Mouse (Mus musculus): ENCODE measurements around the gene Etv4. TPM values are rescaled to one million over a fixed set of nuclear protein-coding genes. Genes with fewer than 3 reads are reported as not detected.

Gene Etv4
- total RNA-seq, 1 experiment = 84.0 TPM

- Histone ChIP-seq H3K9ac (ENCODE audit: insufficient read depth, low read depth, low read length, poor library complexity, severe bottlenecking) (no peak overlapping the region; the same call in 1 of the 2 replicates), H3K4me3 (ENCODE audit: insufficient read depth in 1 of 2, low read depth in 1 of 2, low read length in 2 of 2, poor library complexity in 1 of 2, severe bottlenecking in 1 of 2) (no peak overlapping the region; a peak in 1 of 4 replicates), H3K36me3 (ENCODE audit: control insufficient read depth, insufficient read depth, low read length, poor library complexity, severe bottlenecking) (no peaks in the 10 kb centered on the region), H3K27ac (ENCODE audit: insufficient read depth, low read depth, low read length, poor library complexity, severe bottlenecking) (no peak overlapping the region), H3K4me1 (ENCODE audit: control insufficient read depth in 2 of 2, insufficient read depth in 2 of 2, low read length in 2 of 2, poor library complexity in 1 of 2) (no peaks in the 10 kb centered on the region), H3K9me3 (ENCODE audit: control insufficient read depth, insufficient read depth, low read depth, low read length) (no peaks in the 10 kb centered on the region)
- TF ChIP-seq ZNF384 (IDR thresholded peaks at IDR 0.05; ENCODE audit: low read depth, low read length) (no peak), HCFC1 (IDR thresholded peaks at IDR 0.05; ENCODE audit: borderline replicate concordance, insufficient read depth, low read length) (no peak), MAFK (IDR thresholded peaks at IDR 0.05; ENCODE audit: insufficient read depth, low read depth, low read length) (no peak), ZC3H11A (IDR thresholded peaks at IDR 0.05; ENCODE audit: borderline replicate concordance, low read depth, low read length) (no peak), CHD2 (IDR thresholded peaks at IDR 0.05; ENCODE audit: low read depth, low read length) (no peak)
- in situ Hi-C loops (cut with MboI; ENCODE audit: low sequenced_read_pairs in 2 of 2, unreplicated experiment in 2 of 2) = no loop called here
- no peak for DNase-seq (ENCODE audit: low read depth, low spot score)
Measured at GRCm38 (mm10) chr11:101807266-101807665, 22.1 kb upstream of the Etv4 start.

GRCm38 (mm10) chr11:101806741-101807140 is 21.6 kb upstream of the Etv4 start:
- H3K4me3 ChIP-seq (ENCODE audit: insufficient read depth in 1 of 2, low read depth in 1 of 2, low read length in 2 of 2, poor library complexity in 1 of 2, severe bottlenecking in 1 of 2) = no peak overlapping the region; a peak in 1 of 4 replicates
- H3K9ac ChIP-seq (ENCODE audit: insufficient read depth, low read depth, low read length, poor library complexity, severe bottlenecking) = no peak overlapping the region
- H3K27ac ChIP-seq (ENCODE audit: insufficient read depth, low read depth, low read length, poor library complexity, severe bottlenecking) = no peak overlapping the region
- no peaks in the 10 kb centered on the region for H3K9me3 ChIP-seq (ENCODE audit: control insufficient read depth, insufficient read depth, low read depth, low read length)
- in situ Hi-C loops (cut with MboI; ENCODE audit: low sequenced_read_pairs in 2 of 2, unreplicated experiment in 2 of 2) = no loop called here
- DNase-seq (ENCODE audit: low read depth, low spot score) = no peak
- H3K36me3 ChIP-seq (ENCODE audit: control insufficient read depth, insufficient read depth, low read length, poor library complexity, severe bottlenecking) = no peaks in the 10 kb centered on the region
- TF ChIP-seq ZC3H11A (IDR thresholded peaks at IDR 0.05; ENCODE audit: borderline replicate concordance, low read depth, low read length) (no peak), MAFK (IDR thresholded peaks at IDR 0.05; ENCODE audit: insufficient read depth, low read depth, low read length) (no peak), HCFC1 (IDR thresholded peaks at IDR 0.05; ENCODE audit: borderline replicate concordance, insufficient read depth, low read length) (no peak), ZNF384 (IDR thresholded peaks at IDR 0.05; ENCODE audit: low read depth, low read length) (no peak), CHD2 (IDR thresholded peaks at IDR 0.05; ENCODE audit: low read depth, low read length) (no peak)
- H3K4me1 ChIP-seq (ENCODE audit: control insufficient read depth in 2 of 2, insufficient read depth in 2 of 2, low read length in 2 of 2, poor library complexity in 1 of 2) = no peaks in the 10 kb centered on the region; a peak in 1 of 4 replicates

DNA sequence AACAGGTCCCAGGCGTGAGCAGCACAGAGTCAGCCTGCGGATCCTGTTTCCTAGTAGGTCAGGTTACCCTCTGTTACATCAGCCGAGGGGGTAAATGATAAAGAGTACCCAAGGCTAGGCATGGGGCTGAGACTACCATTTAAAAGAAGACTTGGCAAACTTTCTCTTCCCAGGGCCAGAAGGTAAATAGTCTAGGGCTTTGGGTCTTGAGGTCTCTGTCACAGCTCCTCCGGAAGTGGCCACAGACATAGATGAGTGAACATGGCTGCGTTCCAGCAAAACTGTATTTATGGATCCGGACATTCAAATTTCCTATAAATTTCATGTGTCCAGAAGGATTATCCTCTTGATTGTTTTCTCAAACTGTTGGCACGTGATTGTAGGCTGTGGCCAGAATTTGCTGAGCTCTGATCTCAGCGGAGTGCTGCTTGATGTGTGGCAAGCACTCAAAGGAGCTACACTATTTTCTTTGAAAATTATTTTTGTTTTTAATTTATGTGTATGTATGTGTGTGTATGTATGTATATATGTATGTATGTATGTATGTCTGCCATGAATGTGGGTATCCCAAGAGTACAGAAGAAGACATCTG is 20.0 kb upstream of the Etv4 start:
- no peak overlapping the region for H3K4me3 ChIP-seq (ENCODE audit: insufficient read depth in 1 of 2, low read depth in 1 of 2, low read length in 2 of 2, poor library complexity in 1 of 2, severe bottlenecking in 1 of 2)
- no peaks in the 10 kb centered on the region for H3K9me3 ChIP-seq (ENCODE audit: control insufficient read depth, insufficient read depth, low read depth, low read length)
- H3K36me3 ChIP-seq (ENCODE audit: control insufficient read depth, insufficient read depth, low read length, poor library complexity, severe bottlenecking) = no peaks in the 10 kb centered on the region
- TF ChIP-seq CHD2 (IDR thresholded peaks at IDR 0.05; ENCODE audit: low read depth, low read length) = no peak
- TF ChIP-seq ZNF384 (IDR thresholded peaks at IDR 0.05; ENCODE audit: low read depth, low read length) = no peak
- TF ChIP-seq MAFK (IDR thresholded peaks at IDR 0.05; ENCODE audit: insufficient read depth, low read depth, low read length) = no peak
- TF ChIP-seq ZC3H11A (IDR thresholded peaks at IDR 0.05; ENCODE audit: borderline replicate concordance, low read depth, low read length) = no peak
- H3K27ac ChIP-seq (ENCODE audit: insufficient read depth, low read depth, low read length, poor library complexity, severe bottlenecking) = no peak overlapping the region
- H3K4me1 ChIP-seq (ENCODE audit: control insufficient read depth in 2 of 2, insufficient read depth in 2 of 2, low read length in 2 of 2, poor library complexity in 1 of 2) = no peaks in the 10 kb centered on the region; a peak in 2 of 4 replicates
- in situ Hi-C loops (cut with MboI; ENCODE audit: low sequenced_read_pairs in 2 of 2, unreplicated experiment in 2 of 2) = no loop called here
- no peak overlapping the region for H3K9ac ChIP-seq (ENCODE audit: insufficient read depth, low read depth, low read length, poor library complexity, severe bottlenecking)
- no peak for DNase-seq (ENCODE audit: low read depth, low spot score)

DNA sequence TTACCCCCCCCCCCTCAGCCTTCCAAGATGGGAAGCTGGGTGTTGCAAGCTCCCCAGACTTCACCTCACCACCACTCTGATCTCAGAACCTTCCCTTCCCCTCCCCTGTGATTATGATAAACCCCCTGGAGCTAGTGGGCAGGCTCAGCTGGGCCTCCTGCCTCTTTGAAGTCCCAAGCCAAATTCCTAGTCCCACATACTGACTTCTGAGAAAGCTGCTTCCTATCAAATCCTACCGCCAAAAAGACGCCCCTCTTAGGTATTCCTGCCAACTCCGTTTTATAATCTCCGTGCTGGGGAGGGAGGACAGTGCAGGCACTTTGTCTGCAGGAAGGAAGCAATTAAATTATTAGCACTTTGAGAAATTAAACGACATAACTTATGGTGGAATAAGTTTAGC is 16.2 kb upstream of the Etv4 start:
- DNase-seq (ENCODE audit: low read depth, low spot score) = no peak
- H3K9me3 ChIP-seq (ENCODE audit: control insufficient read depth, insufficient read depth, low read depth, low read length) = no peaks in the 10 kb centered on the region
- in situ Hi-C loops (cut with MboI; ENCODE audit: low sequenced_read_pairs in 2 of 2, unreplicated experiment in 2 of 2) = no loop called here
- H3K27ac ChIP-seq (ENCODE audit: insufficient read depth, low read depth, low read length, poor library complexity, severe bottlenecking) = no peak overlapping the region
- H3K9ac ChIP-seq (ENCODE audit: insufficient read depth, low read depth, low read length, poor library complexity, severe bottlenecking) = no peak overlapping the region
- TF ChIP-seq ZNF384 (IDR thresholded peaks at IDR 0.05; ENCODE audit: low read depth, low read length) (no peak), MAFK (IDR thresholded peaks at IDR 0.05; ENCODE audit: insufficient read depth, low read depth, low read length) (no peak), HCFC1 (IDR thresholded peaks at IDR 0.05; ENCODE audit: borderline replicate concordance, insufficient read depth, low read length) (no peak), CHD2 (IDR thresholded peaks at IDR 0.05; ENCODE audit: low read depth, low read length) (no peak), ZC3H11A (IDR thresholded peaks at IDR 0.05; ENCODE audit: borderline replicate concordance, low read depth, low read length) (no peak)
- H3K36me3 ChIP-seq (ENCODE audit: control insufficient read depth, insufficient read depth, low read length, poor library complexity, severe bottlenecking) = no peaks in the 10 kb centered on the region
- no peaks in the 10 kb centered on the region; a peak in 2 of 4 replicates for H3K4me1 ChIP-seq (ENCODE audit: control insufficient read depth in 2 of 2, insufficient read depth in 2 of 2, low read length in 2 of 2, poor library complexity in 1 of 2)
- H3K4me3 ChIP-seq (ENCODE audit: insufficient read depth in 1 of 2, low read depth in 1 of 2, low read length in 2 of 2, poor library complexity in 1 of 2, severe bottlenecking in 1 of 2) = no peak overlapping the region
